Mouse (Mus musculus) stomach, embryonic 14.5 days (tissue): ENCODE data around the gene Fank1. TPM values are rescaled to one million over a fixed set of nuclear protein-coding genes. Genes with fewer than 3 reads are reported as not detected.

ENCODE experiments used
- ATAC-seq: fragments of 200-750 bp; cut with Nextera tagmentation; 2 replicates; pipeline ENCODE4 v1.8.0; 2017; ENCODE audit warnings: low read depth, moderate TSS enrichment; ENCODE audit not compliant: insufficient number of reproducible peaks, insufficient read depth, low FRiP score
- H3K27ac ChIP-seq: fragments of 300-500 bp; sonication (generic); 2 replicates; pipeline ENCODE4 v1.5.1; 2014; ENCODE audit warnings: mild to moderate bottlenecking, low read length, moderate library complexity, mixed read lengths
- H3K27me3 ChIP-seq: fragments of 300-500 bp; sonication (generic); 2 replicates; pipeline ENCODE4 v1.6.1; 2014; ENCODE audit warnings: low read length, control low read depth, mixed read lengths; ENCODE audit not compliant: control insufficient read depth, insufficient read depth
- H3K36me3 ChIP-seq: fragments of 300-500 bp; sonication (generic); 2 replicates; pipeline ENCODE4 v1.6.1; 2014; ENCODE audit warnings: mild to moderate bottlenecking, control low read depth, low read length, moderate library complexity, mixed read lengths; ENCODE audit not compliant: control insufficient read depth, insufficient read depth
- H3K4me1 ChIP-seq: fragments of 300-500 bp; sonication (generic); 2 replicates; pipeline ENCODE4 v1.6.1; 2014; ENCODE audit warnings: low read length, control low read depth, mixed read lengths; ENCODE audit not compliant: control insufficient read depth, insufficient read depth
- H3K4me2 ChIP-seq: fragments of 300-500 bp; sonication (generic); replicated peaks from 2 replicates; pipeline ENCODE4 v1.6.1; 2014; ENCODE audit warnings: low read depth, low read length, control low read depth
- H3K4me3 ChIP-seq: fragments of 300-500 bp; sonication (generic); 2 replicates; pipeline ENCODE4 v1.5.1; 2014; ENCODE audit warnings: low read depth, low read length, control low read depth
- H3K9ac ChIP-seq: fragments of 300-500 bp; sonication (generic); replicated peaks from 2 replicates; pipeline ENCODE4 v1.6.1; 2014; ENCODE audit warnings: low read depth, mild to moderate bottlenecking, control low read depth, low read length, moderate library complexity, mixed read lengths
- H3K9me3 ChIP-seq: fragments of 300-500 bp; sonication (generic); 2 replicates; pipeline ENCODE4 v1.6.1; 2016; ENCODE audit warnings: low read depth, low read length, control low read depth; ENCODE audit not compliant: control insufficient read depth
- WGBS: fragments of 180-500 bp; shearing (Covaris S2); extraction: QIAGEN DNeasy Blood & Tissue Kit; methylation state at CpG from one replicate; pipeline ENCODE4 v1.1.7; 2014; 5-methylcytosine and 5-hydroxymethylcytosine counted together
- polyA plus RNA-seq: library from polyadenylated mRNA; unstranded; fragments of >200 nt; fragmentation: Nextera tagmentation; extraction: Ambion mirVana; gene quantifications from 2 replicates; pipeline ENCODE4 v1.2.1, GENCODE M21; 2014

Gene Fank1
- polyA plus RNA-seq, 1 experiment from 2014 or later = 0.36 TPM

DNA sequence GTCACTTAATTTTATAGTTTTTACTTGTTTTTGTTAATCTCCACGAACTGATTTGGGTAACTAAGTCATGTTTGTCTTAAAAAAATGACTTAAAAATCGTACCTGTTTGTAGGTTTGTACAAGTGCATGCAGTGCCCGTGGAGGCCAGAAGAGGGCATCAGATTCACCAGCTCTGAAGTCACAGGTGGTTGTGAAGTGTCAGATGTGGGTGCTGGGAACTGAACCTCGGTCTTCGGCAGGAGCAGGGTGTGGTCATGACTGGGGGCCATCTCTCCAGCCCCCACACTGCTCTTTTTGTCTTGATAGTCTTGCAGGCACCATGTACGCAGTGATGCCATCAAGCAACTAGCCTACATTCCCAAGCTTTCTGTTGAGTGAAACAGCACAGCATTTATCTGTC, 47.1 kb downstream of the Fank1 start:
- H3K4me3 ChIP-seq = no peak overlapping the region
- H3K27ac ChIP-seq = no peak overlapping the region
- H3K9ac ChIP-seq = no peak overlapping the region
- no peaks in the 10 kb centered on the region for H3K27me3 ChIP-seq
- no peaks in the 10 kb centered on the region for H3K9me3 ChIP-seq
- no peaks in the 10 kb centered on the region for H3K36me3 ChIP-seq
- H3K4me2 ChIP-seq = no peak overlapping the region
- no peak for ATAC-seq
- no peaks in the 10 kb centered on the region for H3K4me1 ChIP-seq
- 87% methylated on average over 6 of the region's 6 CpGs for WGBS

- H3K27ac ChIP-seq = no peak overlapping the region
- H3K36me3 ChIP-seq = no peaks in the 10 kb centered on the region
- 0 out of 2 replicates have a peak, but pooled peaks cover 1% of the 10 kb centered on the region for H3K4me1 ChIP-seq
- no peak overlapping the region for H3K4me3 ChIP-seq
- H3K27me3 ChIP-seq = no peaks in the 10 kb centered on the region
- H3K9me3 ChIP-seq = no peaks in the 10 kb centered on the region
- no peak overlapping the region for H3K9ac ChIP-seq
- WGBS = 91% methylated on average over 2 of the region's 2 CpGs
- no peak overlapping the region for H3K4me2 ChIP-seq
- no peak for ATAC-seq
These were observed 47.9 kb downstream of the Fank1 start for GRCm38 (mm10) chr7:133824579-133824978.

GRCm38 (mm10) chr7:133828514-133828913, 51.9 kb downstream of the Fank1 start:
- Histone ChIP-seq H3K9me3 (no peaks in the 10 kb centered on the region), H3K27me3 (no peaks in the 10 kb centered on the region), H3K36me3 (no peaks in the 10 kb centered on the region), H3K4me1 (0 out of 2 replicates have a peak, but pooled peaks cover 4% of the 10 kb centered on the region), H3K4me2 (no peak overlapping the region), H3K4me3 (no peak overlapping the region), H3K27ac (no peak overlapping the region), H3K9ac (no peak overlapping the region)
- no peak for ATAC-seq
- WGBS = 36% methylated on average over 4 of the region's 4 CpGs

GRCm38 (mm10) chr7:133829579-133829978, 52.9 kb downstream of the Fank1 start:
- 48% methylated on average over 7 of the region's 7 CpGs for WGBS
- H3K9me3 ChIP-seq = no peaks in the 10 kb centered on the region
- no peak overlapping the region; the same call in 1 of the 2 replicates for H3K27ac ChIP-seq
- H3K9ac ChIP-seq = no peak overlapping the region
- H3K4me1 ChIP-seq = 0 out of 2 replicates have a peak, but pooled peaks cover 4% of the 10 kb centered on the region
- H3K27me3 ChIP-seq = no peaks in the 10 kb centered on the region
- no peaks in the 10 kb centered on the region for H3K36me3 ChIP-seq
- no peak for ATAC-seq
- no peak overlapping the region for H3K4me3 ChIP-seq
- H3K4me2 ChIP-seq = no peak overlapping the region

- no peaks in the 10 kb centered on the region for H3K4me1 ChIP-seq
- no peaks in the 10 kb centered on the region for H3K9me3 ChIP-seq
- WGBS = 72% methylated on average over 4 of the region's 4 CpGs
- H3K27me3 ChIP-seq = no peaks in the 10 kb centered on the region
- ATAC-seq = no peak
- no peak overlapping the region for H3K9ac ChIP-seq
- H3K4me3 ChIP-seq = no peak overlapping the region
- H3K4me2 ChIP-seq = no peak overlapping the region
- H3K27ac ChIP-seq = no peak overlapping the region
- no peaks in the 10 kb centered on the region for H3K36me3 ChIP-seq
These were observed 62.9 kb downstream of the Fank1 start for GRCm38 (mm10) chr7:133839546-133839945.

DNA sequence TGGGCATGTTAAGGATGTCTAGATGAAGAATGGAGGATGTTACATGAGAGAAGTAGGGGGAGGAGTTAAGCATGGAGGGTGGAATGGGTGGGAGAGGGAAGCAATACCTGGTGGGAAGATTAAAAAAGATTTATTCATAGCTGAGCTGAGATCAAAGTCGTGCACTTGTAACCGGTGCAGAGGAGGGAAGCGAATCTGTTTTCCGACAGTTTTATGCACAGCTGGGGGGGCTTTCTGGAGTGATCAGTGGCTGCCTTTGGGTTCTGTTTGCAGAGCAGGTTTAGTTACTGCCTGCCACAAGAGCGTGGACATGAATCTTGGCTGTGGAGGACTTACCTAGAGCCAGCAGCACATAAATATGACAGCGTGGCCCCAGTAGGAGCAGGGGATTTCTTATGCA, 65.4 kb downstream of the Fank1 start:
- Histone ChIP-seq H3K4me3 (no peak overlapping the region), H3K36me3 (no peaks in the 10 kb centered on the region), H3K4me1 (no peaks in the 10 kb centered on the region; the same call in 1 of the 2 replicates), H3K9ac (no peak overlapping the region), H3K27ac (no peak overlapping the region), H3K4me2 (no peak overlapping the region), H3K27me3 (no peaks in the 10 kb centered on the region), H3K9me3 (no peaks in the 10 kb centered on the region)
- ATAC-seq = no peak
- 42% methylated on average over 6 of the region's 6 CpGs for WGBS

DNA sequence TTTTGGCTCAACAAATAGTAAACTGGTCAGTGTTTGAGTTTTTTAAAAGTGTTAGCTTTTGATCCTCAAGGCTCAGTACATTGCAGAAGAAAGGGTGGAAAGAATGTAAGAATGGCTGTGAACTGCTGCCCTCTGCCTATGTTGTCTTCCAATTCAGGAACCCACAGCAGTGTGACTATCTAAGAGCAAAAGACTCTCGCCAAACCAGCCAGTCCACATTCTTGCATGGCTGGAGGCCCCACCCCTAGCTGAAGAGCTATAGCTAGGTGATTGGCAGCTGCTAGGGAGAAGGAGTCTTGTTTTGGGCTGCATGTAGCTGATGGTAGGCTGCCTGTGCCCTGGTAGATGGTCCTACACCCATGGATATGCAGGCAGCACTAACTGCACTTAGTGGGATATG, 70.5 kb downstream of the Fank1 start:
- H3K9me3 ChIP-seq = no peaks in the 10 kb centered on the region
- no peak overlapping the region for H3K9ac ChIP-seq
- H3K4me1 ChIP-seq = no peaks in the 10 kb centered on the region; the same call in 1 of the 2 replicates
- 16% methylated on average over 1 of the region's 1 CpGs for WGBS
- H3K27ac ChIP-seq = no peak overlapping the region
- H3K36me3 ChIP-seq = no peaks in the 10 kb centered on the region
- ATAC-seq = no peak
- H3K4me3 ChIP-seq = no peak overlapping the region
- no peak overlapping the region for H3K4me2 ChIP-seq
- no peaks in the 10 kb centered on the region for H3K27me3 ChIP-seq

GRCm38 (mm10) chr7:133848180-133848579, 71.5 kb downstream of the Fank1 start:
- Histone ChIP-seq H3K27ac (no peak overlapping the region), H3K9ac (no peak overlapping the region), H3K27me3 (no peaks in the 10 kb centered on the region), H3K4me3 (no peak overlapping the region), H3K4me2 (no peak overlapping the region), H3K4me1 (no peaks in the 10 kb centered on the region; the same call in 1 of the 2 replicates), H3K36me3 (no peaks in the 10 kb centered on the region), H3K9me3 (no peaks in the 10 kb centered on the region)
- no peak for ATAC-seq
- WGBS = 74% methylated on average over 2 of the region's 2 CpGs

DNA sequence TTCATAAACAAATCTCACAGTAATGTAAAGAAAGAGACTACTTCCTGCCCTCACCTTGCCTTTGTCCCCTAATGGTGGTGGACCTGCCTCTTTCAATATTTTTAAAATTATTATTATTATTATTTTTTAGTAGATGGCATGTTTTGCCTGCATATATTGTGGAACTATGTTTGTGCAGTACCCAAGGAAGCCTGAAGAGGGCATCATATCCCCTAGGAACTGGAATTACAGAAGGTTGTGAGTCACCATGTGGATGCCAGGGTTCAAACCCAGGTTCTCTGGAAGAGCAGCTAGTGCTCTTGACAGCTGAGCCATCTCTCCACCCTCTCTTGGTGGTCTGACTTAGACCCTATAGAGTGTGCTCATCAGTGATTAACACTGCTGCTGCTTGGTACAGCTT, 74.1 kb downstream of the Fank1 start:
- ATAC-seq = no peak
- no peaks in the 10 kb centered on the region for H3K9me3 ChIP-seq
- H3K4me2 ChIP-seq = no peak overlapping the region
- no peaks in the 10 kb centered on the region for H3K36me3 ChIP-seq
- no peak overlapping the region for H3K9ac ChIP-seq
- H3K4me3 ChIP-seq = no peak overlapping the region
- H3K4me1 ChIP-seq = no peaks in the 10 kb centered on the region; the same call in 1 of the 2 replicates
- no peaks in the 10 kb centered on the region for H3K27me3 ChIP-seq
- H3K27ac ChIP-seq = no peak overlapping the region
